Mouse (Mus musculus): ENCODE measurements at regions not wholly inside any gene's neighbourhood (a gene's known extent, or its start where the extent isn't known, plus 50 kb on each side); places are given as distances from the start of the nearest gene placed in this dataset.

GRCm38 (mm10) chr9:61021810-61022209, 227.5 kb downstream of the Uaca start:
- ATAC-seq (replicated peaks; ENCODE audit: low FRiP score) (no peak), DNase-seq (ENCODE audit: low spot score) (no peak)
- Histone ChIP-seq H3K27ac (ENCODE audit: low read depth, low read length) (no peak overlapping the region), H3K36me3 (ENCODE audit: control insufficient read depth, insufficient read depth, low read length) (no peaks in the 10 kb centered on the region), H3K27me3 (ENCODE audit: control insufficient read depth, insufficient read depth, low read length) (0 out of 2 replicates have a peak, but pooled peaks cover 2% of the 10 kb centered on the region), H3K4me3 (ENCODE audit: low read depth, low read length) (no peak overlapping the region), H3K4me2 (ENCODE audit: low read depth, low read length, severe bottlenecking) (no peak overlapping the region), H3K9me3 (ENCODE audit: control insufficient read depth, low read length) (peaks cover 3% of the 10 kb centered on the region; the same call in 1 of the 2 replicates), H3K9ac (ENCODE audit: low read length) (no peak overlapping the region), H3K4me1 (replicated peaks; ENCODE audit: control insufficient read depth, insufficient read depth, low read length) (peaks cover 2% of the 10 kb centered on the region)
- WGBS: 93% methylated on average over 5 of the region's 5 CpGs

- no peaks in the 10 kb centered on the region for H3K36me3 ChIP-seq (ENCODE audit: control insufficient read depth, insufficient read depth, low read length)
- peaks cover 3% of the 10 kb centered on the region; the same call in 1 of the 2 replicates for H3K9me3 ChIP-seq (ENCODE audit: control insufficient read depth, low read length)
- ATAC-seq (replicated peaks; ENCODE audit: low FRiP score) (no peak), DNase-seq (ENCODE audit: low spot score) (no peak)
- WGBS: 87% methylated on average over 6 of the region's 6 CpGs
- no peak overlapping the region for H3K4me3 ChIP-seq (ENCODE audit: low read depth, low read length)
- no peak overlapping the region for H3K27ac ChIP-seq (ENCODE audit: low read depth, low read length)
- 0 out of 2 replicates have a peak, but pooled peaks cover 2% of the 10 kb centered on the region for H3K27me3 ChIP-seq (ENCODE audit: control insufficient read depth, insufficient read depth, low read length)
- H3K4me2 ChIP-seq (ENCODE audit: low read depth, low read length, severe bottlenecking): no peak overlapping the region
- H3K9ac ChIP-seq (ENCODE audit: low read length): no peak overlapping the region
- H3K4me1 ChIP-seq (replicated peaks; ENCODE audit: control insufficient read depth, insufficient read depth, low read length): no peaks in the 10 kb centered on the region
Measured at GRCm38 (mm10) chr9:61022371-61023026, 228.2 kb downstream of the Uaca start.

- Histone ChIP-seq H3K9ac (ENCODE audit: low read length) (no peak overlapping the region), H3K9me3 (ENCODE audit: control insufficient read depth, low read length) (peaks cover 3% of the 10 kb centered on the region; the same call in 1 of the 2 replicates), H3K4me2 (ENCODE audit: low read depth, low read length, severe bottlenecking) (no peak overlapping the region), H3K27ac (ENCODE audit: low read depth, low read length) (no peak overlapping the region), H3K36me3 (ENCODE audit: control insufficient read depth, insufficient read depth, low read length) (no peaks in the 10 kb centered on the region), H3K27me3 (ENCODE audit: control insufficient read depth, insufficient read depth, low read length) (no peaks in the 10 kb centered on the region), H3K4me3 (ENCODE audit: low read depth, low read length) (no peak overlapping the region), H3K4me1 (replicated peaks; ENCODE audit: control insufficient read depth, insufficient read depth, low read length) (no peaks in the 10 kb centered on the region)
- ATAC-seq (replicated peaks; ENCODE audit: low FRiP score): no peak
- 91% methylated on average over 6 of the region's 6 CpGs for WGBS
- DNase-seq (ENCODE audit: low spot score): no peak
Measured at GRCm38 (mm10) chr9:61025341-61025740, 231.0 kb downstream of the Uaca start.

GRCm38 (mm10) chr9:61028775-61029401, 234.5 kb downstream of the Uaca start:
- no peak overlapping the region for H3K4me2 ChIP-seq (ENCODE audit: low read depth, low read length, severe bottlenecking)
- H3K9me3 ChIP-seq (ENCODE audit: control insufficient read depth, low read length): no peaks in the 10 kb centered on the region
- WGBS: 77% methylated on average over 12 of the region's 12 CpGs
- H3K4me3 ChIP-seq (ENCODE audit: low read depth, low read length): no peak overlapping the region
- no peak overlapping the region for H3K9ac ChIP-seq (ENCODE audit: low read length)
- H3K36me3 ChIP-seq (ENCODE audit: control insufficient read depth, insufficient read depth, low read length): no peaks in the 10 kb centered on the region
- no peaks in the 10 kb centered on the region; the same call in 1 of the 2 replicates for H3K4me1 ChIP-seq (replicated peaks; ENCODE audit: control insufficient read depth, insufficient read depth, low read length)
- H3K27ac ChIP-seq (ENCODE audit: low read depth, low read length): no peak overlapping the region
- no peaks in the 10 kb centered on the region for H3K27me3 ChIP-seq (ENCODE audit: control insufficient read depth, insufficient read depth, low read length)
- DNase-seq (ENCODE audit: low spot score) (no peak), ATAC-seq (replicated peaks; ENCODE audit: low FRiP score) (no peak)

- no peak for ATAC-seq (replicated peaks; ENCODE audit: low FRiP score)
Measured at GRCm38 (mm10) chr9:61031699-61032447, 237.5 kb downstream of the Uaca start.

GRCm38 (mm10) chr9:61032448-61033433, 238.4 kb downstream of the Uaca start:
- Histone ChIP-seq H3K9ac (ENCODE audit: low read length) (no peak overlapping the region), H3K27me3 (ENCODE audit: control insufficient read depth, insufficient read depth, low read length) (no peaks in the 10 kb centered on the region), H3K4me1 (replicated peaks; ENCODE audit: control insufficient read depth, insufficient read depth, low read length) (no peaks in the 10 kb centered on the region; the same call in 1 of the 2 replicates), H3K4me3 (ENCODE audit: low read depth, low read length) (no peak overlapping the region), H3K36me3 (ENCODE audit: control insufficient read depth, insufficient read depth, low read length) (no peaks in the 10 kb centered on the region), H3K9me3 (ENCODE audit: control insufficient read depth, low read length) (no peaks in the 10 kb centered on the region), H3K4me2 (ENCODE audit: low read depth, low read length, severe bottlenecking) (no peak overlapping the region), H3K27ac (ENCODE audit: low read depth, low read length) (no peak overlapping the region)
- DNase-seq (ENCODE audit: low spot score) (no peak), ATAC-seq (replicated peaks; ENCODE audit: low FRiP score) (no peak)
- 89% methylated on average over 23 of the region's 23 CpGs for WGBS

More at GRCm38 (mm10) chr9:61031699-61032447, 237.5 kb downstream of the Uaca start:
- Histone ChIP-seq H3K27me3 (ENCODE audit: control insufficient read depth, insufficient read depth, low read length) (no peaks in the 10 kb centered on the region), H3K9ac (ENCODE audit: low read length) (no peak overlapping the region), H3K27ac (ENCODE audit: low read depth, low read length) (no peak overlapping the region), H3K4me1 (replicated peaks; ENCODE audit: control insufficient read depth, insufficient read depth, low read length) (no peaks in the 10 kb centered on the region; the same call in 1 of the 2 replicates), H3K4me2 (ENCODE audit: low read depth, low read length, severe bottlenecking) (no peak overlapping the region), H3K4me3 (ENCODE audit: low read depth, low read length) (no peak overlapping the region), H3K36me3 (ENCODE audit: control insufficient read depth, insufficient read depth, low read length) (no peaks in the 10 kb centered on the region), H3K9me3 (ENCODE audit: control insufficient read depth, low read length) (no peaks in the 10 kb centered on the region)
- WGBS: 86% methylated on average over 26 of the region's 26 CpGs
- DNase-seq (ENCODE audit: low spot score): no peak

- Histone ChIP-seq H3K27me3 (ENCODE audit: control insufficient read depth, insufficient read depth, low read length) (no peaks in the 10 kb centered on the region), H3K9ac (ENCODE audit: low read length) (no peak overlapping the region), H3K9me3 (ENCODE audit: control insufficient read depth, low read length) (no peaks in the 10 kb centered on the region), H3K4me1 (replicated peaks; ENCODE audit: control insufficient read depth, insufficient read depth, low read length) (peaks cover 3% of the 10 kb centered on the region; the same call in 1 of the 2 replicates), H3K4me3 (ENCODE audit: low read depth, low read length) (no peak overlapping the region), H3K36me3 (ENCODE audit: control insufficient read depth, insufficient read depth, low read length) (no peaks in the 10 kb centered on the region), H3K4me2 (ENCODE audit: low read depth, low read length, severe bottlenecking) (no peak overlapping the region), H3K27ac (ENCODE audit: low read depth, low read length) (no peak overlapping the region)
- whole genome bisulfite sequencing: 82% methylated on average over 9 of the region's 9 CpGs
- ATAC-seq (replicated peaks; ENCODE audit: low FRiP score) (no peak), DNase-seq (ENCODE audit: low spot score) (no peak)
Measured at GRCm38 (mm10) chr9:61033593-61033992, 239.3 kb downstream of the Uaca start.

GRCm38 (mm10) chr9:61042063-61042462, 247.7 kb downstream of the Uaca start:
- H3K27me3 ChIP-seq (ENCODE audit: control insufficient read depth, insufficient read depth, low read length): no peaks in the 10 kb centered on the region; the same call in 1 of the 2 replicates
- H3K27ac ChIP-seq (ENCODE audit: low read depth, low read length): no peak overlapping the region
- DNase-seq (ENCODE audit: low spot score) (no peak), ATAC-seq (replicated peaks; ENCODE audit: low FRiP score) (no peak)
- WGBS: 42% methylated on average over 2 of the region's 2 CpGs
- H3K4me3 ChIP-seq (ENCODE audit: low read depth, low read length): no peak overlapping the region
- H3K4me2 ChIP-seq (ENCODE audit: low read depth, low read length, severe bottlenecking): no peak overlapping the region
- H3K4me1 ChIP-seq (replicated peaks; ENCODE audit: control insufficient read depth, insufficient read depth, low read length): peaks cover 5% of the 10 kb centered on the region; the same call in 1 of the 2 replicates
- H3K9ac ChIP-seq (ENCODE audit: low read length): no peak overlapping the region
- H3K9me3 ChIP-seq (ENCODE audit: control insufficient read depth, low read length): no peaks in the 10 kb centered on the region
- no peaks in the 10 kb centered on the region for H3K36me3 ChIP-seq (ENCODE audit: control insufficient read depth, insufficient read depth, low read length)

Measured in forebrain, embryonic 11.5 days (tissue).